Mouse (Mus musculus) cerebellum, postnatal 36 days (tissue): ENCODE measurements at regions not wholly inside any gene's neighbourhood (a gene's known extent, or its start where the extent isn't known, plus 50 kb on each side); places are given as distances from the start of the nearest gene placed in this dataset.
A peak's percentile ranks its signal among the peaks of the same experiment; 100 is the strongest.

Source experiments
- DNase-seq, 2 experiments: peaks; one replicate each; pipeline ENCODE4 v3.0.0; 2021 to 2022; ENCODE audit warnings: mixed read lengths in 2 of 2

GRCm38 (mm10) chr1:81516575-81517210 lies 439.9 kb downstream of the Nyap2 start:
- peak in 1 of 2 experiments; percentile 19 for DNase-seq

GRCm38 (mm10) chr1:81520420-81521273 lies 443.9 kb downstream of the Nyap2 start:
- DNase-seq, result no peak

GRCm38 (mm10) chr1:81522929-81523328 lies 446.2 kb downstream of the Nyap2 start:
- no peak for DNase-seq

- no peak for DNase-seq
These were observed 449.1 kb downstream of the Nyap2 start for GRCm38 (mm10) chr1:81525821-81526220.

- DNase-seq, result no peak
These were observed 461.1 kb downstream of the Nyap2 start for GRCm38 (mm10) chr1:81537836-81538235.

- no peak for DNase-seq
These were observed 463.0 kb downstream of the Nyap2 start for GRCm38 (mm10) chr1:81539591-81540311.

- DNase-seq, result no peak
These were observed 472.2 kb downstream of the Nyap2 start for GRCm38 (mm10) chr1:81548906-81549305.

GRCm38 (mm10) chr1:81549706-81550105 lies 473.0 kb downstream of the Nyap2 start:
- no peak for DNase-seq

- no peak for DNase-seq
These were observed 476.0 kb downstream of the Nyap2 start for GRCm38 (mm10) chr1:81552731-81553130.

- no peak for DNase-seq
These were observed 500.4 kb downstream of the Nyap2 start for GRCm38 (mm10) chr1:81576965-81577664.

GRCm38 (mm10) chr1:81577665-81578201 lies 501.0 kb downstream of the Nyap2 start:
- no peak for DNase-seq

GRCm38 (mm10) chr1:81581208-81581607 lies 504.5 kb downstream of the Nyap2 start:
- DNase-seq, result no peak

- no peak for DNase-seq
These were observed 511.1 kb downstream of the Nyap2 start for GRCm38 (mm10) chr1:81587780-81588307.

- no peak for DNase-seq
These were observed 514.9 kb downstream of the Nyap2 start for GRCm38 (mm10) chr1:81591623-81592022.

- peak; percentile 55 to 58 for DNase-seq
These were observed 516.8 kb downstream of the Nyap2 start for GRCm38 (mm10) chr1:81593280-81594182.

GRCm38 (mm10) chr1:81594183-81594515 lies 517.4 kb downstream of the Nyap2 start:
- no peak for DNase-seq

GRCm38 (mm10) chr1:81594606-81595005 lies 517.9 kb downstream of the Nyap2 start:
- DNase-seq, result no peak

GRCm38 (mm10) chr1:81608772-81609171 lies 532.0 kb downstream of the Nyap2 start:
- no peak for DNase-seq

- no peak for DNase-seq
These were observed 542.1 kb downstream of the Nyap2 start for GRCm38 (mm10) chr1:81618880-81619279.

- DNase-seq, result no peak
These were observed 547.4 kb downstream of the Nyap2 start for GRCm38 (mm10) chr1:81624141-81624540.

- no peak for DNase-seq
These were observed 556.0 kb downstream of the Nyap2 start for GRCm38 (mm10) chr1:81632704-81633103.
